Mouse (Mus musculus) inflammation-experienced regulatory T-cells, adult 6 months (primary cell): Measurements from ENCODE around the gene Rbms3. TPM values are rescaled to one million over a fixed set of nuclear protein-coding genes. Genes with fewer than 3 reads are reported as not detected.

ENCODE experiments used
- ATAC-seq: one replicate; pipeline ENCODE4 v1.8.0; 2017
- polyA plus RNA-seq, 3 experiments: library from polyadenylated mRNA; unstranded; fragments of 100-300 nt; shearing (Covaris generic); gene quantifications; one replicate each; pipeline ENCODE4 v1.2.1; 2017

Rbms3 gene
- polyA plus RNA-seq, 3 experiments from 2014 or later, result not detected

- ATAC-seq, result no peak
Measured at GRCm38 (mm10) chr9:117187116-117188034, 442.3 kb downstream of the Rbms3 start.

GRCm38 (mm10) chr9:117180658-117181057, 449.1 kb downstream of the Rbms3 start:
- no peak for ATAC-seq

GRCm38 (mm10) chr9:117178366-117178765, 451.3 kb downstream of the Rbms3 start:
- no peak for ATAC-seq

- ATAC-seq, result no peak
Measured at GRCm38 (mm10) chr9:117172526-117172925, 457.2 kb downstream of the Rbms3 start.

- no peak for ATAC-seq
Measured at GRCm38 (mm10) chr9:117169196-117169595, 460.5 kb downstream of the Rbms3 start.

- ATAC-seq, result no peak
Measured at GRCm38 (mm10) chr9:117163143-117163542, 466.6 kb downstream of the Rbms3 start.

GRCm38 (mm10) chr9:117161150-117161549, 468.6 kb downstream of the Rbms3 start:
- no peak for ATAC-seq

- ATAC-seq, result no peak
Measured at GRCm38 (mm10) chr9:117156330-117156905, 473.3 kb downstream of the Rbms3 start.

GRCm38 (mm10) chr9:117154590-117154989, 475.1 kb downstream of the Rbms3 start:
- no peak for ATAC-seq

- ATAC-seq, result no peak
Measured at GRCm38 (mm10) chr9:117153686-117154274, 475.9 kb downstream of the Rbms3 start.

- ATAC-seq, result no peak
Measured at GRCm38 (mm10) chr9:117151951-117152350, 477.8 kb downstream of the Rbms3 start.

- ATAC-seq, result no peak
Measured at GRCm38 (mm10) chr9:117144057-117144723, 485.5 kb downstream of the Rbms3 start.

GRCm38 (mm10) chr9:117139971-117140370, 489.7 kb downstream of the Rbms3 start:
- no peak for ATAC-seq

- ATAC-seq, result no peak
Measured at GRCm38 (mm10) chr9:117136410-117136809, 493.3 kb downstream of the Rbms3 start.

- ATAC-seq, result no peak
Measured at GRCm38 (mm10) chr9:117134043-117134442, 495.7 kb downstream of the Rbms3 start.

GRCm38 (mm10) chr9:117126816-117127215, 502.9 kb downstream of the Rbms3 start:
- no peak for ATAC-seq

- no peak for ATAC-seq
Measured at GRCm38 (mm10) chr9:117125844-117126243, 503.9 kb downstream of the Rbms3 start.

- no peak for ATAC-seq
Measured at GRCm38 (mm10) chr9:117121572-117121971, 508.1 kb downstream of the Rbms3 start.

GRCm38 (mm10) chr9:117117181-117117729, 512.5 kb downstream of the Rbms3 start:
- no peak for ATAC-seq

- no peak for ATAC-seq
Measured at GRCm38 (mm10) chr9:117115609-117116008, 514.1 kb downstream of the Rbms3 start.

- ATAC-seq, result no peak
Measured at GRCm38 (mm10) chr9:117113592-117113991, 516.1 kb downstream of the Rbms3 start.

- no peak for ATAC-seq
Measured at GRCm38 (mm10) chr9:117107926-117108325, 521.8 kb downstream of the Rbms3 start.
